Mouse (Mus musculus) MEL (cell line): ENCODE measurements around the gene Nsd1. TPM values are rescaled to one million over a fixed set of nuclear protein-coding genes. Genes with fewer than 3 reads are reported as not detected.

ENCODE experiments used
- DNase-seq: peaks from one replicate; pipeline ENCODE4 v3.0.0; 2011; ENCODE audit warnings: low read depth, low spot score
- H3K27ac ChIP-seq: 2 replicates; pipeline ENCODE4 v1.5.1; 2012; ENCODE audit warnings: low read depth, mild to moderate bottlenecking, control low read depth, low read length, moderate library complexity; ENCODE audit not compliant: control insufficient read depth
- H3K27me3 ChIP-seq, 2 experiments: fragments of 150-350 bp in 1 of 2; sonication (generic) in 1 of 2; 2 replicates each; pipeline ENCODE4 v1.6.1; 2012; ENCODE audit warnings: low read length in 2 of 2, mild to moderate bottlenecking in 2 of 2, improper control_type of control experiment in 1 of 2, moderate library complexity in 1 of 2; ENCODE audit not compliant: insufficient read depth in 2 of 2, control insufficient read depth in 1 of 2
- H3K36me3 ChIP-seq, 2 experiments: 2 replicates each; pipeline ENCODE4 v1.6.1; 2012 to 2014; ENCODE audit warnings: low read length in 2 of 2, improper control_type of control experiment in 1 of 2, inconsistent platforms in 1 of 2, mild to moderate bottlenecking in 1 of 2; ENCODE audit not compliant: insufficient read depth in 2 of 2, control insufficient read depth in 1 of 2
- H3K4me1 ChIP-seq, 2 experiments: fragments of 150-350 bp in 1 of 2; sonication (generic) in 1 of 2; 2 replicates each; pipeline ENCODE4 v1.6.1; 2012; ENCODE audit warnings: low read length in 2 of 2, improper control_type of control experiment in 1 of 2, mild to moderate bottlenecking in 1 of 2; ENCODE audit not compliant: insufficient read depth in 2 of 2, control insufficient read depth in 1 of 2
- H3K4me3 ChIP-seq, 2 experiments: fragments of 150-350 bp in 1 of 2; sonication (generic) in 1 of 2; 2 replicates each; pipeline ENCODE4 v1.5.1; 2012; ENCODE audit warnings: low read depth in 2 of 2, low read length in 2 of 2, mild to moderate bottlenecking in 2 of 2, moderate library complexity in 2 of 2, control low read depth in 1 of 2, improper control_type of control experiment in 1 of 2; ENCODE audit not compliant: control insufficient read depth in 1 of 2, insufficient read depth in 1 of 2
- H3K79me2 ChIP-seq: 2 replicates; pipeline ENCODE4 v1.6.1; 2012; ENCODE audit warnings: mild to moderate bottlenecking, low read length, moderate library complexity; ENCODE audit not compliant: control insufficient read depth, poor library complexity, insufficient read depth
- H3K9ac ChIP-seq: 2 replicates; pipeline ENCODE4 v1.6.1; 2012; ENCODE audit warnings: low read depth, mild to moderate bottlenecking, control low read depth, low read length, moderate library complexity; ENCODE audit not compliant: control insufficient read depth, poor library complexity, severe bottlenecking
- H3K9me3 ChIP-seq: fragments of 150-350 bp; sonication (generic); replicated peaks from 2 replicates; pipeline ENCODE4 v1.6.1; 2012; ENCODE audit warnings: mild to moderate bottlenecking, low read length, improper control_type of control experiment, moderate library complexity; ENCODE audit not compliant: insufficient read depth
- BHLHE40 ChIP-seq: IDR thresholded peaks from 2 replicates; pipeline ENCODE4 v1.6.1; 2012; ENCODE audit warnings: low read depth, mild to moderate bottlenecking, inconsistent platforms, low read length, improper control_type of control experiment, borderline replicate concordance
- CHD1 ChIP-seq: IDR thresholded peaks from 2 replicates; pipeline ENCODE4 v1.6.1; 2012; ENCODE audit warnings: low read depth, mild to moderate bottlenecking, inconsistent platforms, low read length, improper control_type of control experiment
- CHD2 ChIP-seq: IDR thresholded peaks from 2 replicates; pipeline ENCODE4 v1.6.1; 2011; ENCODE audit warnings: low read length, improper control_type of control experiment
- CTCF ChIP-seq, 3 experiments: IDR thresholded peaks in 2 of 3; conservative IDR thresholded peaks in 1 of 3; 2 replicates each; pipeline ENCODE4 v1.5.1; 2011 to 2012; ENCODE audit warnings: low read length in 3 of 3, low read depth in 2 of 3, mild to moderate bottlenecking in 2 of 3, improper control_type of control experiment in 1 of 3, inconsistent platforms in 1 of 3, mixed read lengths in 1 of 3, moderate library complexity in 1 of 3; ENCODE audit not compliant: control insufficient read depth in 1 of 3, insufficient read depth in 1 of 3, poor library complexity in 1 of 3, severe bottlenecking in 1 of 3
- E2F4 ChIP-seq: IDR thresholded peaks from 2 replicates; pipeline ENCODE4 v1.6.1; 2011; ENCODE audit warnings: low read depth, low read length, improper control_type of control experiment, borderline replicate concordance
- ELF1 ChIP-seq: IDR thresholded peaks from 2 replicates; pipeline ENCODE4 v1.6.1; 2014; ENCODE audit warnings: low read depth, mild to moderate bottlenecking, inconsistent platforms, low read length, improper control_type of control experiment, moderate library complexity
- GABPA ChIP-seq: IDR thresholded peaks from 2 replicates; pipeline ENCODE4 v1.6.1; 2012; ENCODE audit warnings: low read depth, mild to moderate bottlenecking, inconsistent platforms, low read length, improper control_type of control experiment, moderate library complexity
- GATA1 ChIP-seq: IDR thresholded peaks from 2 replicates; pipeline ENCODE4 v1.6.1; 2011; ENCODE audit warnings: low read depth, low read length, improper control_type of control experiment
- JUND ChIP-seq: IDR thresholded peaks from 2 replicates; pipeline ENCODE4 v1.6.1; 2011; ENCODE audit warnings: low read depth, mild to moderate bottlenecking, improper control_type of control experiment, low read length
- MAX ChIP-seq: IDR thresholded peaks from 2 replicates; pipeline ENCODE4 v1.6.1; 2011; ENCODE audit warnings: low read length, improper control_type of control experiment
- MAZ ChIP-seq: IDR thresholded peaks from 2 replicates; pipeline ENCODE4 v1.6.1; 2012; ENCODE audit warnings: low read depth, mild to moderate bottlenecking, inconsistent platforms, low read length, improper control_type of control experiment
- MYC ChIP-seq: IDR thresholded peaks from 2 replicates; pipeline ENCODE4 v1.6.1; 2011; ENCODE audit warnings: low read depth, mild to moderate bottlenecking, low read length, improper control_type of control experiment, moderate library complexity
- NRF1 ChIP-seq: IDR thresholded peaks from 2 replicates; pipeline ENCODE4 v1.6.1; 2014; ENCODE audit warnings: low read depth, mild to moderate bottlenecking, inconsistent platforms, low read length, improper control_type of control experiment, moderate library complexity; ENCODE audit not compliant: poor library complexity, insufficient read depth, severe bottlenecking
- POLR2A ChIP-seq, 2 experiments: IDR thresholded peaks; 2 replicates each; pipeline ENCODE4 v1.6.1; 2011 to 2012; ENCODE audit warnings: low read length in 2 of 2, mild to moderate bottlenecking in 2 of 2, control low read depth in 1 of 2, improper control_type of control experiment in 1 of 2, low read depth in 1 of 2, moderate library complexity in 1 of 2; ENCODE audit not compliant: control insufficient read depth in 1 of 2, insufficient read depth in 1 of 2, poor library complexity in 1 of 2
- POLR2AphosphoS5 ChIP-seq: IDR thresholded peaks from 2 replicates; pipeline ENCODE4 v1.6.1; 2012; ENCODE audit warnings: low read depth, borderline replicate concordance, mild to moderate bottlenecking, inconsistent platforms, low read length, moderate library complexity, mixed read lengths
- SMC3 ChIP-seq: IDR thresholded peaks from 2 replicates; pipeline ENCODE4 v1.6.1; 2011; ENCODE audit warnings: low read depth, low read length, improper control_type of control experiment
- TAL1 ChIP-seq: IDR thresholded peaks from 2 replicates; pipeline ENCODE4 v1.6.1; 2012; ENCODE audit warnings: mild to moderate bottlenecking, inconsistent platforms, low read length, moderate library complexity, mixed read lengths
- TBP ChIP-seq: IDR thresholded peaks from 2 replicates; pipeline ENCODE4 v1.8.0; 2011; ENCODE audit warnings: low read depth, low read length, improper control_type of control experiment
- TCF12 ChIP-seq: IDR thresholded peaks from 2 replicates; pipeline ENCODE4 v1.6.1; 2014; ENCODE audit warnings: low read depth, mild to moderate bottlenecking, inconsistent platforms, low read length, improper control_type of control experiment, moderate library complexity
- ZC3H11A ChIP-seq: IDR thresholded peaks from 2 replicates; pipeline ENCODE4 v1.6.1; 2012; ENCODE audit warnings: low read depth, mild to moderate bottlenecking, inconsistent platforms, low read length, improper control_type of control experiment
- ZNF384 ChIP-seq: IDR thresholded peaks from 2 replicates; pipeline ENCODE4 v1.6.1; 2012; ENCODE audit warnings: low read depth, mild to moderate bottlenecking, inconsistent platforms, low read length, improper control_type of control experiment
- polyA plus RNA-seq, 2 experiments: library from polyadenylated mRNA; stranded (reverse) in 1 of 2; unstranded in 1 of 2; fragments of >175 nt in 1 of 2; fragments of >200 nt in 1 of 2; gene quantifications; 2 replicates each; pipeline versions ENCODE4 v1.2.1 to v1.2.4; 2012; ENCODE audit warnings: low replicate concordance in 2 of 2, low read depth in 1 of 2; ENCODE audit not compliant: insufficient read length in 2 of 2, insufficient read depth in 1 of 2, missing spikeins in 1 of 2
- total RNA-seq: library from RNA; depleted of rRNA; stranded (reverse); fragments of 300-350 nt; gene quantifications from 2 replicates; pipeline ENCODE4 v1.2.3, GENCODE M21; 2012

The Nsd1 gene
- total and polyA plus RNA-seq, 3 experiments: 6.3 to 59.3 (median 10.0) TPM

DNA sequence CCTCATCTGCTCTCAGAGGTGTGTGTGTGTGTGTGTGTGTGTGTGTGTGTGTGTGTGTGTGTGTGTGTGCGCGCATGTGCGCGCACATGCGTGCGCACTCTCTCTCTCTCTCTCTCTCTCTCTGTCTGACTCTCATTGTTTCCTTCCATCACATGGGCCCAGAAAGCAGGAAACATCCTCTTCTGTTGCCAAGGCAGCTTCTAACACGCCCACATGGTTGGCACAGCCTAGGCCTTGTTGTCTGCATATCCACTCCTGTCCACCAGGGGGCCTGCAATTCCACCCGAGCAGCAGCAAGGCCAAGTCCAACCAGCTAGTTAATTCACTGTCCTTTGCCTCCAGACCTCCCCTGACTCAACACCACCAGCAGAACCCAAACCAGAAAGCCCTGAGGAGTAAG lies 118.1 kb downstream of the Nsd1 start (continued):
- peak; percentile 86 for TF ChIP-seq MAX
- TF ChIP-seq GATA1: no peak
- TF ChIP-seq E2F4: no peak
- no peak for TF ChIP-seq POLR2AphosphoS5
- TF ChIP-seq TBP: 0 out of 2 replicates have a peak, but pooled peaks have one; percentile 32

DNA sequence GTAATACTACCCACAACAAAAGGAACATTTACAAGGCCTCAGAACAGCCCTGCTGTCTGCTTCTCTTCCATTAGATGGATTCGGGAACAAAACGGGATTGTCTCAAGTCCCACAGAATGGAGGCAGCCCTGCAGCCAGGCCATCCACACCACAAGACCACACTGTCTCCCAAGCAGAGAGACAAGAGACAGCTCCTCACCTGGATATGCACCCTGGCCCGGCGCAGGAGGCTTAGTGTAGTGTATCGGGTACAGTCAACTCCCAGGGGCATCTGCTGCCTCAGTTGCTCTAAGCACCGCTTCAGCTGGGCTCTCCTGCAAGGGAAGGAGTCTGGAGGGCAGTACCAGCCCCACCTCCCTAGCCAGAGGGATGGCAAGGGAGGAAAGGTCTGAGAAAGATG lies 118.6 kb downstream of the Nsd1 start:
- no peaks in the 10 kb centered on the region for H3K27me3 ChIP-seq
- no peak overlapping the region for H3K9ac ChIP-seq
- no peak overlapping the region for H3K4me3 ChIP-seq
- H3K9me3 ChIP-seq: no peaks in the 10 kb centered on the region
- no peak for DNase-seq
- H3K36me3 ChIP-seq: peaks cover 4% of the 10 kb centered on the region in 2 experiments; a peak in 2 of 4 replicates
- H3K4me1 ChIP-seq: peaks cover 0 to 11% of the 10 kb centered on the region in 2 experiments; a peak in 2 of 4 replicates
- TF ChIP-seq BHLHE40 (no peak), ELF1 (no peak), CTCF (IDR thresholded peaks at IDR 0.05 in 2 of 3, conservative IDR thresholded peaks at IDR 0.05 in 1 of 3; ENCODE audit: control insufficient read depth in 1 of 3, insufficient read depth in 1 of 3, low read depth in 2 of 3, low read length in 3 of 3, poor library complexity in 1 of 3, severe bottlenecking in 1 of 3) (no peak), GABPA (no peak)
- no peak overlapping the region for H3K27ac ChIP-seq
- peaks cover 4% of the 10 kb centered on the region for H3K79me2 ChIP-seq

DNA sequence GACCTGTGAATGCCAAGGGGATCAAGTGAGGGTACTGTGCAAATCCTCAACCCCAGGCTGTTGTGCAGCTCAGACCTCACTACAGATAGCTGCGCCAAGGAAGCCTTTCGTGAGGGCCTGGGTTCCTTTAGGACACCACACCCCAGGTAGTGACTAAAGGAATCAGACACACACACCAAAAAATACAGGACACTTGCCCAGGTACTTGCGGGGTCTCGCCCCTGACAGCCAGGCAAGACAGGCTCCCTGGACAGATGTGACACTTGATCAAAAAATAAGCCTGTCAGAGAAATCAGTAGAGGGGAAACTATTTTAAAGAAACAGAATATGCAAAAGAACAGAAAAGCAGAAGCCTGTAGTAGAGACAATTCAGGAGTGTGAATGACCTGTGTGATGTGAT lies 119.1 kb downstream of the Nsd1 start:
- no peak for DNase-seq
- Histone ChIP-seq H3K4me3 (no peak overlapping the region), H3K27ac (no peak overlapping the region), H3K9me3 (no peaks in the 10 kb centered on the region), H3K9ac (peak overlapping the region; percentile 68; the same call in 1 of the 2 replicates), H3K27me3 (no peaks in the 10 kb centered on the region), H3K79me2 (peaks cover 2% of the 10 kb centered on the region; the same call in 1 of the 2 replicates), H3K4me1 (peaks cover 0 to 11% of the 10 kb centered on the region in 2 experiments; a peak in 2 of 4 replicates), H3K36me3 (peaks cover 2 to 4% of the 10 kb centered on the region in 2 experiments; a peak in 2 of 4 replicates)
- TF ChIP-seq MAZ: no peak
- TF ChIP-seq NRF1: no peak
- TF ChIP-seq TAL1: no peak
- no peak for TF ChIP-seq SMC3
- no peak for TF ChIP-seq TCF12
- no peak for TF ChIP-seq BHLHE40
- no peak for TF ChIP-seq POLR2A (IDR thresholded peaks at IDR 0.05; ENCODE audit: control insufficient read depth in 1 of 2, insufficient read depth in 1 of 2, low read depth in 1 of 2, low read length in 2 of 2, poor library complexity in 1 of 2)
- no peak for TF ChIP-seq CHD2
- no peak for TF ChIP-seq JUND
- TF ChIP-seq POLR2AphosphoS5: no peak
- TF ChIP-seq ZC3H11A: no peak
- no peak for TF ChIP-seq MAX
- no peak for TF ChIP-seq MYC
- no peak for TF ChIP-seq CHD1
- no peak for TF ChIP-seq ZNF384
- no peak for TF ChIP-seq GATA1
